Mouse (Mus musculus) thymus, postnatal 36 days (tissue): ENCODE measurements around the gene Gm20532.

ENCODE experiments used
- DNase-seq, 2 experiments: peaks; one replicate each; pipeline ENCODE4 v3.0.0; 2022; ENCODE audit warnings: mixed read lengths in 2 of 2

Gm20532 gene

GRCm38 (mm10) chr2:26598462-26598861, 12.0 kb downstream of the Gm20532 start:
- no peak for DNase-seq

- no peak for DNase-seq
Observed at GRCm38 (mm10) chr2:26599965-26600364, 13.5 kb downstream of the Gm20532 start.

- DNase-seq: no peak
Observed at GRCm38 (mm10) chr2:26600664-26601063, 14.2 kb downstream of the Gm20532 start.

GRCm38 (mm10) chr2:26601595-26601994, 15.2 kb downstream of the Gm20532 start:
- DNase-seq: no peak

GRCm38 (mm10) chr2:26602631-26603030, 16.2 kb downstream of the Gm20532 start:
- no peak for DNase-seq

- no peak for DNase-seq
Observed at GRCm38 (mm10) chr2:26603159-26603558, 16.7 kb downstream of the Gm20532 start.

GRCm38 (mm10) chr2:26603720-26604671, 17.6 kb downstream of the Gm20532 start, which contains the start of gene Agpat2:
Gene Agpat2 (minus strand): TSS chr2:26604417.
- DNase-seq: peak; percentile 79 to 87

GRCm38 (mm10) chr2:26605331-26605730, 18.9 kb downstream of the Gm20532 start:
- DNase-seq: no peak

- DNase-seq: no peak
Observed at GRCm38 (mm10) chr2:26606579-26606978, 20.1 kb downstream of the Gm20532 start.

GRCm38 (mm10) chr2:26607056-26607910, 20.8 kb downstream of the Gm20532 start:
- DNase-seq: no peak

- no peak for DNase-seq
Observed at GRCm38 (mm10) chr2:26608781-26609180, 22.3 kb downstream of the Gm20532 start.

GRCm38 (mm10) chr2:26609261-26609661, 22.8 kb downstream of the Gm20532 start:
- DNase-seq: no peak

GRCm38 (mm10) chr2:26610526-26610925, 24.1 kb downstream of the Gm20532 start:
- no peak for DNase-seq

- DNase-seq: no peak
Observed at GRCm38 (mm10) chr2:26611054-26611453, 24.6 kb downstream of the Gm20532 start.

GRCm38 (mm10) chr2:26611896-26612295, 25.5 kb downstream of the Gm20532 start:
- DNase-seq: no peak

- DNase-seq: no peak
Observed at GRCm38 (mm10) chr2:26614903-26615302, 28.5 kb downstream of the Gm20532 start.

- DNase-seq: no peak
Observed at GRCm38 (mm10) chr2:26615459-26616124, 29.2 kb downstream of the Gm20532 start.

- no peak for DNase-seq
Observed at GRCm38 (mm10) chr2:26617331-26617730, 30.9 kb downstream of the Gm20532 start.

- no peak for DNase-seq
Observed at GRCm38 (mm10) chr2:26617928-26618327, 31.5 kb downstream of the Gm20532 start.

GRCm38 (mm10) chr2:26621246-26621645, 34.8 kb downstream of the Gm20532 start:
- DNase-seq: no peak

- DNase-seq: no peak
Observed at GRCm38 (mm10) chr2:26622984-26623383, 36.5 kb downstream of the Gm20532 start.

- no peak for DNase-seq
Observed at GRCm38 (mm10) chr2:26625419-26625818, 39.0 kb downstream of the Gm20532 start.

GRCm38 (mm10) chr2:26626081-26626480, 39.6 kb downstream of the Gm20532 start:
- DNase-seq: no peak
